Mouse (Mus musculus) stomach, postnatal 0 days (tissue): Measurements from ENCODE around the gene Ube2g1. TPM values are rescaled to one million over a fixed set of nuclear protein-coding genes. Genes with fewer than 3 reads are reported as not detected.
A peak's percentile ranks its signal among the peaks of the same experiment; 100 is the strongest.

Experiments used
- ATAC-seq: fragments of 200-750 bp; cut with Nextera tagmentation; 2 replicates; pipeline ENCODE4 v1.8.0; 2017; ENCODE audit not compliant: low FRiP score, low TSS enrichment
- DNase-seq: peaks from one replicate; pipeline ENCODE4 v3.0.0-alpha.2; 2016; ENCODE audit warnings: low spot score
- H3K27ac ChIP-seq: fragments of 300-500 bp; sonication (generic); replicated peaks from 2 replicates; pipeline ENCODE4 v1.5.1; 2014; ENCODE audit warnings: mild to moderate bottlenecking, control low read depth
- H3K27me3 ChIP-seq: fragments of 300-500 bp; sonication (generic); 2 replicates; pipeline ENCODE4 v1.6.1; 2014; ENCODE audit warnings: low read length; ENCODE audit not compliant: control insufficient read depth, insufficient read depth
- H3K36me3 ChIP-seq: fragments of 300-500 bp; sonication (generic); 2 replicates; pipeline ENCODE4 v1.6.1; 2014; ENCODE audit warnings: low read length, mixed read lengths; ENCODE audit not compliant: control insufficient read depth, insufficient read depth
- H3K4me1 ChIP-seq: fragments of 300-500 bp; sonication (generic); replicated peaks from 2 replicates; pipeline ENCODE4 v1.6.1; 2014; ENCODE audit warnings: antibody characterized with exemption; ENCODE audit not compliant: control insufficient read depth, insufficient read depth
- H3K4me2 ChIP-seq: fragments of 300-500 bp; sonication (generic); replicated peaks from 2 replicates; pipeline ENCODE4 v1.6.1; 2014; ENCODE audit warnings: low read depth, mild to moderate bottlenecking, control low read depth, moderate library complexity
- H3K4me3 ChIP-seq: fragments of 300-500 bp; sonication (generic); 2 replicates; pipeline ENCODE4 v1.5.1; 2014; ENCODE audit warnings: low read depth, low read length, control low read depth
- H3K9ac ChIP-seq: fragments of 300-500 bp; sonication (generic); 2 replicates; pipeline ENCODE4 v1.6.1; 2014; ENCODE audit warnings: mild to moderate bottlenecking, low read length, control low read depth, mixed read lengths
- H3K9me3 ChIP-seq: fragments of 300-500 bp; sonication (generic); 2 replicates; pipeline ENCODE4 v1.6.1; 2016; ENCODE audit warnings: low read length; ENCODE audit not compliant: control insufficient read depth
- CTCF ChIP-seq: IDR thresholded peaks from 2 replicates; pipeline ENCODE4 v1.5.1; 2016; ENCODE audit warnings: antibody characterized with exemption, low read depth, mild to moderate bottlenecking, moderate library complexity
- EP300 ChIP-seq: optimal IDR thresholded peaks from 2 replicates; pipeline ENCODE3; 2016; ENCODE audit warnings: antibody characterized with exemption
- WGBS: fragments of 180-500 bp; shearing (Covaris S2); extraction: QIAGEN DNeasy Blood & Tissue Kit; methylation state at CpG from one replicate; pipeline ENCODE4 v1.1.7; 2014; 5-methylcytosine and 5-hydroxymethylcytosine counted together
- polyA plus RNA-seq: library from polyadenylated mRNA; unstranded; fragments of >200 nt; fragmentation: Nextera tagmentation; extraction: Ambion mirVana; gene quantifications from 2 replicates; pipeline ENCODE4 v1.2.1, GENCODE M21; 2015

Ube2g1 gene
- polyA plus RNA-seq, result 43.6 and 43.7 TPM in 2 replicates

DNA sequence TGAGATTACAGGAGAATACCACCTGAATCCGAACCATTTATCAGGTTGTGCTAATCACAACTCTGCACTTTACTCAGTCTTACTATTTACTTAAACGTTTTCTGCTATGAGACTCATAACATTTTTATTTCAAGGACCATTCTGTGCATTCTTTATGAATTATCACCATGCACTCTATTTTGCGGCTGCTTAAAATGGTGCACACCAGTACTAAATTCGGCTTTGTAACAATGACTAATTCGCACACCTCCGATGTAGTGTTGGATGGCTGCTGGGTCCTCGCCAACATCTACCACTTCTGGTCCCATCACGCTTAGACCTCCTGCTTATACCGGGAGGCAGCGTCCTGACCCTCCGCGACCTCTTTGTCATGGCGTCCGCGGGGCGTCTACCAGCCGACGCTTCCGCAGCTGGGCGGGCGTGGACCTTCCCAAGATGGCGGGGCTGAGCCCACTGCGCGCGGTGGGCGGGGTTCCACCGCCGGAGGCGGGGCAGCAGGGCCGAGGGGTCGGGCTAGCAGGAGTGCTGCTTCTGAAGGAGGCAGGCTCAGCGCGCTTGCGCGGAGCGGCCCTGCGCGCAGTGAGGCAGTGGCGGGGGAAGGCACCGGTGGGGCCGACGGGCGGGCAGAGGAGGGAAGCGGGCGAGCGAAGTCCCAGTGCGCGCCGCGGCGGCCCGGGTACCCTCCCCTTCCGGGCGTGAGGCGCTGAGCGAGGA lies at the start of gene Ube2g1:
Gene Ube2g1 (plus strand): TSS at position 590 of the 714 bp plus-strand sequence.
- peak within 1 kb of the TSS; percentile 96 for H3K9ac ChIP-seq
- peak within 1 kb of the TSS; percentile 99 for H3K4me3 ChIP-seq
- no peaks in the 10 kb centered on the region for H3K9me3 ChIP-seq
- ATAC-seq (peak; percentile 96), DNase-seq (peak; percentile 99)
- peak within 1 kb of the TSS; percentile 99 for H3K27ac ChIP-seq
- no peaks in the 10 kb centered on the region for H3K27me3 ChIP-seq
- H3K4me2 ChIP-seq, result peak within 1 kb of the TSS; percentile 64
- TF ChIP-seq EP300, result no peak
- no peak for TF ChIP-seq CTCF
- 0 out of 2 replicates have a peak, but pooled peaks cover 2% of the 10 kb centered on the region for H3K4me1 ChIP-seq
- no peaks in the 10 kb centered on the region for H3K36me3 ChIP-seq
- WGBS, result 2% methylated on average over 45 of the region's 56 CpGs

DNA sequence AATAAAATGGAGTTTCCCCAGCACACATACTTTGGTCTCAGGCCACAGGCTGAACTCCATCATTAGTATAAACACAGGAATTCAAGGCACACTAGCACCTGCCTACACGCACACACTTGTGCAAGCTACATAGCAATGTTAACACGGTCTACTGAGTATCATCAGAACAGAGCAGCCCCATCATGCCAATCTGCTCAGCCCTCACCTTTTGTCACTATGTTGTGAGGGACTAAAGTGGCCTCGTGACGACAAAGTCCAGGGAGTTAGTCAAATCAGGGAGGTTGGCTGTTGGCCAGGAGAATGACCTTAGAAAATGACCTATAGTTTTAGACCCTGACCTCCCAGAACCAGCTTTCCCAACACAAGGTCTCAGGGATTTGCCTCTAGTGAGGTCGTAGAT lies 48.9 kb upstream of the Ube2g1 start:
- no peak for TF ChIP-seq CTCF
- TF ChIP-seq EP300, result no peak
- WGBS, result 62% methylated on average over 5 of the region's 5 CpGs
- Histone ChIP-seq H3K4me1 (no peaks in the 10 kb centered on the region), H3K4me3 (no peak overlapping the region), H3K27ac (no peak overlapping the region), H3K27me3 (no peaks in the 10 kb centered on the region), H3K36me3 (no peaks in the 10 kb centered on the region), H3K9me3 (no peaks in the 10 kb centered on the region), H3K4me2 (no peak overlapping the region), H3K9ac (no peak overlapping the region)
- DNase-seq, result no peak
- no peak for ATAC-seq

GRCm38 (mm10) chr11:72560661-72561060 lies 46.4 kb upstream of the Ube2g1 start:
- no peaks in the 10 kb centered on the region for H3K36me3 ChIP-seq

GRCm38 (mm10) chr11:72564232-72564807 lies 42.8 kb upstream of the Ube2g1 start:
- H3K4me3 ChIP-seq, result no peak overlapping the region
- no peaks in the 10 kb centered on the region for H3K27me3 ChIP-seq
- ATAC-seq, result no peak
- no peaks in the 10 kb centered on the region for H3K36me3 ChIP-seq
- H3K4me1 ChIP-seq, result no peaks in the 10 kb centered on the region
- no peak overlapping the region for H3K27ac ChIP-seq
- no peaks in the 10 kb centered on the region for H3K9me3 ChIP-seq
- no peak for TF ChIP-seq EP300
- peak; percentile 89 for TF ChIP-seq CTCF
- no peak overlapping the region for H3K4me2 ChIP-seq
- no peak for DNase-seq
- H3K9ac ChIP-seq, result no peak overlapping the region
- WGBS, result 22% methylated on average over 6 of the region's 6 CpGs

More at GRCm38 (mm10) chr11:72560661-72561060, 46.4 kb upstream of the Ube2g1 start:
- no peaks in the 10 kb centered on the region for H3K9me3 ChIP-seq
- TF ChIP-seq CTCF (no peak), EP300 (no peak)
- no peaks in the 10 kb centered on the region for H3K4me1 ChIP-seq
- no peaks in the 10 kb centered on the region for H3K27me3 ChIP-seq
- no peak overlapping the region for H3K27ac ChIP-seq
- 66% methylated on average over 3 of the region's 3 CpGs for WGBS
- H3K4me3 ChIP-seq, result no peak overlapping the region
- no peak for ATAC-seq
- H3K4me2 ChIP-seq, result no peak overlapping the region
- no peak overlapping the region for H3K9ac ChIP-seq
- no peak for DNase-seq

DNA sequence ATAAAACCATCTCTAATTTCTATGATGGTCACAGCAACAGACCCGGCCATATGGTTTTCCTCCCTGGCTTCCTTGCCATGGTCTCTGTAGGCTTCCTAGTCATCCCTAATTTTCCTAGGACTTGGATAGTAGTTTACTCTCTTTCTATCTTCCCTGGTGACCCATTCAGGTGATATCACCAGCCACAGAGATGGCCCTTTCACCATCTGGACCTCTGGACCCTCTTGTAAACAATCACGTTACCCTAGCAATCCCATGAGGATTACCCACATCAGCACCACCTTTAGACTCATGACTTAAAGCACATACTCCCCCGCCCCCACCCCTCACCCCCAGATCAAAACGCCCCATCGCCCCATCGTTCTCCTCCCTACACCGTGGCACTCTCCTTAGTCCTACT lies 40.8 kb upstream of the Ube2g1 start:
- ATAC-seq, result no peak
- TF ChIP-seq CTCF, result no peak
- TF ChIP-seq EP300, result no peak
- WGBS, result 73% methylated on average over 7 of the region's 7 CpGs

DNA sequence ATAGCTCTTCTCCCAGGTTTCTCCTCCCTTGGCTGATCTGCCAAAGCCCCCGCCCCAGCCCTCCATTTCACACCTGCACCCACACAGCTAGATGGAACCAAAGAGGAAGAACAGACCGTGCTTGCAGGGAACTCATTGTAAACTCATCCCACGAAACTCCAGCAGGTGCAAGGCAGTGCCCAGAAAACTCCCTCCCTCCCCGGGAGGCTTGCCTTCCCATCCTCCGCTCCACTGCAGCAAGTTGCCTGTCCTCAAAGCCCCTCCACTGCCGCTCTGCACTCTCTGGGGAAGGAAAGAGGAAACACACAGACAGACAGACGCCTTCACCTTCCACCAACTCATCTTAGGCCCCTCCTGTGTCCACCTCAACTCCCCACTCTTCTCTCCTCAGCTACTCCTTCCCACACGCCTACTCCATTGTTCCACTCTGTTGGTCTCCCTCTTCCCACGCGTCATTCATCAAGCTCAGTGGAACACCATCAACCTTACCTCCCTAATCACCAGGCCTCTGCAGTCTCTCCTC lies 40.2 kb upstream of the Ube2g1 start:
- Histone ChIP-seq H3K9ac (no peak overlapping the region), H3K9me3 (no peaks in the 10 kb centered on the region), H3K4me1 (no peaks in the 10 kb centered on the region), H3K36me3 (no peaks in the 10 kb centered on the region), H3K4me2 (no peak overlapping the region), H3K27ac (no peak overlapping the region), H3K4me3 (no peak overlapping the region), H3K27me3 (no peaks in the 10 kb centered on the region)
- 40% methylated on average over 10 of the region's 10 CpGs for WGBS
- ATAC-seq (no peak), DNase-seq (no peak)
- no peak for TF ChIP-seq CTCF
- TF ChIP-seq EP300, result no peak

More for the DNA sequence above, 40.8 kb upstream of the Ube2g1 start:
- no peaks in the 10 kb centered on the region for H3K9me3 ChIP-seq
- H3K4me1 ChIP-seq, result no peaks in the 10 kb centered on the region
- no peak overlapping the region for H3K4me2 ChIP-seq
- no peaks in the 10 kb centered on the region for H3K27me3 ChIP-seq
- no peak overlapping the region for H3K4me3 ChIP-seq
- DNase-seq, result no peak
- no peak overlapping the region for H3K27ac ChIP-seq
- H3K9ac ChIP-seq, result no peak overlapping the region
- no peaks in the 10 kb centered on the region for H3K36me3 ChIP-seq
